ENCODE assay signal across 9 mouse cellular contexts in the genomic region with DNA sequence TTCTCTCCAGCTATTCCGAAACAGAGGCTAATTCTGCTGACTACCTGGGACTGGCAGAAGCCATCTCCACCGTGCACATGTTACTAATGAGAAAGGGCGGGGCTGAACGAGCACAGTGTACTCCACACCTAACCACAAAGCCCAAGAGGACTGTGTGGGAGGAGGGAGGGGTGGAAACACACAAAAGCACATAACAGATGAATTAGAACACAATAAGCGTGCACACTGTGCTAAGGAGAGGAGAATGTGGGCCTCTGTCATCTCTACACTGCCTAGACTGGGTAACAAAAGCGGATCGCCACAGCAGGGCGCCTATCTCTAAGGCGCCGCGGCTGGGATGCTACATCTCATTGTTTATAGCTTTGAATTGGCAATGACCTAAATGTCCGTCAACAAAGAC. TPM values are rescaled to one million over a fixed set of nuclear protein-coding genes. Genes with fewer than 3 reads are reported as not detected.
A peak's percentile ranks its signal among the peaks of the same experiment; 100 is the strongest.
DNase-seq lines count a peak whose midpoint lies in the region; ATAC-seq and TF ChIP-seq lines count a peak whose summit lies in the region.
"Had no signal": no experiment of that assay in that cellular context is flagged by ENCODE, and none has a peak within 500 bp of the region (broad histone marks: within the 10 kb centered on the region; RNA-seq: fewer than 3 reads in every experiment).

No protein-coding gene starts in this region.

- peak overlapping the region; percentile 28; the same call in 1 of the 2 replicates for H3K4me2 ChIP-seq in hindbrain, postnatal 0 days (ENCODE audit: low read depth, low read length)
- H3K4me2 ChIP-seq: lung, embryonic 14.5 days had no signal

- 7% methylated on average over 12 of the region's 12 CpGs for WGBS in hindbrain, postnatal 0 days

- no peaks in the 10 kb centered on the region for H3K27me3 ChIP-seq in hindbrain, postnatal 0 days (ENCODE audit: insufficient read depth, low read length)

- 0 out of 2 replicates have a peak overlapping the region, but pooled peaks have one; percentile 13 for H3K9ac ChIP-seq in hindbrain, postnatal 0 days (replicated peaks; ENCODE audit: low read length)
- H3K9ac ChIP-seq: lung, embryonic 14.5 days had no signal

- no peak for TF ChIP-seq CTCF in brain, embryonic 14.5 days (IDR thresholded peaks at IDR 0.05; ENCODE audit: borderline replicate concordance, extremely low read depth, insufficient read depth, insufficient read length)
- TF ChIP-seq CTCF in hindbrain, postnatal 0 days (IDR thresholded peaks at IDR 0.05; ENCODE audit: low read depth) = no peak

- H3K36me3 ChIP-seq in hindbrain, postnatal 0 days (ENCODE audit: insufficient read depth, low read length) = no peaks in the 10 kb centered on the region

- intact Hi-C loops in left cerebral cortex, postnatal 25 days (cut with DNase I) = no loop called here
- intact Hi-C loops in left cerebral cortex, postnatal 36 days (cut with DNase I) = no loop called here
- intact Hi-C loops in gastrocnemius, postnatal 14 days (cut with DNase I; ENCODE audit: low total_unique reads) = no loop called here
- intact Hi-C loops in heart, postnatal 25 days (cut with DNase I) = no loop called here

- ATAC-seq in hindbrain, postnatal 0 days = peak; percentile 81
- ATAC-seq in megakaryocyte, adult 5-6 weeks (ENCODE audit: poor library complexity, severe bottlenecking) = no peak

- H3K9me3 ChIP-seq in hindbrain, postnatal 0 days (ENCODE audit: low read length) = no peaks in the 10 kb centered on the region

- H3K27ac ChIP-seq in hindbrain, postnatal 0 days = peak overlapping the region; percentile 77

- TF ChIP-seq POLR2A in brain, embryonic 14.5 days (IDR thresholded peaks at IDR 0.05; ENCODE audit: borderline replicate concordance, extremely low read depth, insufficient read depth, insufficient read length, poor library complexity, severe bottlenecking) = no peak

- no peak overlapping the region for H3K4me3 ChIP-seq in hindbrain, postnatal 0 days (ENCODE audit: low read length)

- peaks cover 23% of the 10 kb centered on the region for H3K4me1 ChIP-seq in hindbrain, postnatal 0 days (ENCODE audit: insufficient read depth, low read length)

- peak; percentile 3 to 10 for DNase-seq in left cerebral cortex, postnatal 25 days (ENCODE audit: low spot score in 2 of 2)
- no peak for DNase-seq in left cerebral cortex, postnatal 36 days (ENCODE audit: low spot score in 2 of 2)
- DNase-seq in brain, embryonic 14.5 days (ENCODE audit: low read depth) = peak; percentile 78
- DNase-seq in hindbrain, postnatal 0 days (ENCODE audit: low spot score) = peak; percentile 65
- peak; percentile 93 for DNase-seq in retina, postnatal 1 day
- no peak for DNase-seq in gastrocnemius, postnatal 14 days
- no peak for DNase-seq in heart, postnatal 25 days (ENCODE audit: low spot score)
- DNase-seq: lung, embryonic 14.5 days had no signal

RNA-seq across cellular contexts. Expression of a gene that starts 51.9 kb away (rescaled TPM):
- 10 to 100 TPM; 30.2 to 31.9 TPM for total RNA-seq in left cerebral cortex, postnatal 25 days (2021)
- total RNA-seq in left cerebral cortex, postnatal 36 days (2021) = 10 to 100 TPM; 33.0 to 38.8 TPM
- 5.3 and 8.7 TPM in 2 replicates for polyA plus RNA-seq in brain, embryonic 14.5 days (2012; rRNA removed)
- 13.9 and 14.7 TPM in 2 replicates for total RNA-seq in hindbrain, postnatal 0 days (2014; rRNA removed)
- polyA plus RNA-seq in hindbrain, postnatal 0 days (2015; fragmentation: Nextera tagmentation; extraction: Ambion mirVana) = 4.2 and 4.4 TPM in 2 replicates
- total RNA-seq in gastrocnemius, postnatal 14 days (2021) = 1 to 10 TPM; 2.6 to 4.3 TPM
- total RNA-seq in heart, postnatal 25 days (2021) = 1 to 10 TPM; 3.1 to 3.4 TPM
- total RNA-seq in megakaryocyte, adult 5-6 weeks (2015) = 2.8 and 3.4 TPM in 2 replicates
- total RNA-seq in megakaryocyte, adult 5-6 weeks (2017) = 2.9 and 4.1 TPM in 2 replicates

Comparison
In these comparisons a context has a peak if more than half of its experiments do, and no peak if none do; other contexts are left out.
1. DNase-seq: peak in left cerebral cortex, postnatal 25 days (2 of 2), brain, embryonic 14.5 days (single experiment), hindbrain, postnatal 0 days (single experiment) and retina, postnatal 1 day (single experiment); none in left cerebral cortex, postnatal 36 days (0 of 2), gastrocnemius, postnatal 14 days (single experiment) and heart, postnatal 25 days (single experiment).